Comparison of ENCODE assay signal across 30 mouse cellular contexts in genomic region chr10:16508161-16508560, GRCm38 (mm10).
A peak's percentile ranks its signal among the peaks of the same experiment; 100 is the strongest.
DNase-seq lines count a peak whose midpoint lies in the region; ATAC-seq and TF ChIP-seq lines count a peak whose summit lies in the region.
"Had no signal": no experiment of that assay in that cellular context is flagged by ENCODE, and none has a peak within 500 bp of the region (broad histone marks: within the 10 kb centered on the region; RNA-seq: fewer than 3 reads in every experiment).

No protein-coding gene starts in this region.

- no peak for ATAC-seq in embryonic facial prominence, embryonic 14.5 days (ENCODE audit: low read depth)
- peak; percentile 38; the same call in 1 of the 2 replicates for ATAC-seq in liver, postnatal 0 days
- ATAC-seq in liver, embryonic 11.5 days (replicated peaks; ENCODE audit: low FRiP score) = no peak
- ATAC-seq in CD4-positive, CD25-positive, alpha-beta regulatory T cell, adult 4 months = no peak
- ATAC-seq: forebrain, embryonic 16.5 days; hindbrain, postnatal 0 days; intestine, embryonic 16.5 days; midbrain, embryonic 16.5 days had no signal

- 39% methylated on average over 6 of the region's 6 CpGs for WGBS in embryonic facial prominence, embryonic 14.5 days
- WGBS in embryonic facial prominence, embryonic 10.5 days = 75% methylated on average over 6 of the region's 6 CpGs
- WGBS in liver, postnatal 0 days (ENCODE audit: insufficient replicate concordance) = 70% methylated on average over 6 of the region's 6 CpGs
- 72% methylated on average over 6 of the region's 6 CpGs for WGBS in liver, embryonic 11.5 days

- no peak for TF ChIP-seq CTCF in liver, postnatal 0 days (IDR thresholded peaks at IDR 0.05; ENCODE audit: low read depth)

- no peak overlapping the region for H3K4me2 ChIP-seq in embryonic facial prominence, embryonic 14.5 days (ENCODE audit: low read depth, low read length)
- no peak overlapping the region for H3K4me2 ChIP-seq in liver, postnatal 0 days (ENCODE audit: low read depth, low read length)
- no peak overlapping the region for H3K4me2 ChIP-seq in liver, embryonic 11.5 days
- H3K4me2 ChIP-seq: hindbrain, embryonic 12.5 days; limb, embryonic 15.5 days; lung, embryonic 14.5 days; midbrain, embryonic 11.5 days; neural tube, embryonic 12.5 days had no signal

- H3K27me3 ChIP-seq in embryonic facial prominence, embryonic 14.5 days (replicated peaks; ENCODE audit: control insufficient read depth, insufficient read depth, low read length) = no peaks in the 10 kb centered on the region
- no peaks in the 10 kb centered on the region for H3K27me3 ChIP-seq in embryonic facial prominence, embryonic 10.5 days (replicated peaks; ENCODE audit: low read depth, poor library complexity, severe bottlenecking)
- no peaks in the 10 kb centered on the region for H3K27me3 ChIP-seq in liver, postnatal 0 days (ENCODE audit: insufficient read depth, low read length)
- no peaks in the 10 kb centered on the region for H3K27me3 ChIP-seq in liver, embryonic 11.5 days (replicated peaks; ENCODE audit: control insufficient read depth, insufficient read depth, low read length)
- H3K27me3 ChIP-seq: hindbrain, embryonic 12.5 days; limb, embryonic 15.5 days; neural tube, embryonic 12.5 days had no signal

- H3K27ac ChIP-seq in embryonic facial prominence, embryonic 14.5 days (replicated peaks; ENCODE audit: low read depth, low read length) = no peak overlapping the region
- H3K27ac ChIP-seq in embryonic facial prominence, embryonic 10.5 days (replicated peaks) = no peak overlapping the region
- H3K27ac ChIP-seq in liver, postnatal 0 days (ENCODE audit: low read depth) = no peak overlapping the region
- H3K27ac ChIP-seq in liver, embryonic 11.5 days (ENCODE audit: low read depth, low read length) = no peak overlapping the region
- H3K27ac ChIP-seq: hindbrain, embryonic 12.5 days; hindbrain, postnatal 0 days; kidney, postnatal 0 days; limb, embryonic 10.5 days; limb, embryonic 15.5 days; liver, embryonic 14.5 days; neural tube, embryonic 12.5 days had no signal

- peak; percentile 9 for DNase-seq in embryonic facial prominence, embryonic 14.5 days (ENCODE audit: low spot score)
- no peak for DNase-seq in embryonic facial prominence, embryonic 10.5 days (ENCODE audit: low spot score)
- no peak for DNase-seq in liver, postnatal 0 days
- no peak for DNase-seq in liver, embryonic 11.5 days (ENCODE audit: low spot score)
- peak; percentile 61 for DNase-seq in adipocyte (ENCODE audit: low spot score)
- no peak for DNase-seq in embryo, embryonic 9.5 days (ENCODE audit: extremely low spot score)
- no peak for DNase-seq in kidney, postnatal 10 days
- DNase-seq: adrenal gland, adult 2 months; cerebellum, adult 18-20 months; cerebellum, postnatal 14 days; kidney, adult 8-10 months; layer of hippocampus, adult 9-11 months; lung, postnatal 14 days; right cerebral cortex, postnatal 4 days; thymus, adult 2 months; thymus, postnatal 36 days had no signal

- H3K9ac ChIP-seq in embryonic facial prominence, embryonic 14.5 days (ENCODE audit: low read depth, low read length) = no peak overlapping the region
- H3K9ac ChIP-seq in liver, postnatal 0 days (replicated peaks) = no peak overlapping the region
- no peak overlapping the region for H3K9ac ChIP-seq in liver, embryonic 11.5 days (ENCODE audit: low read depth, low read length)
- H3K9ac ChIP-seq: hindbrain, embryonic 12.5 days; limb, embryonic 15.5 days; liver, embryonic 14.5 days; lung, embryonic 14.5 days; neural tube, embryonic 12.5 days had no signal

- H3K36me3 ChIP-seq in embryonic facial prominence, embryonic 14.5 days (ENCODE audit: control insufficient read depth, insufficient read depth, low read length) = no peaks in the 10 kb centered on the region
- no peaks in the 10 kb centered on the region for H3K36me3 ChIP-seq in embryonic facial prominence, embryonic 10.5 days (replicated peaks)
- H3K36me3 ChIP-seq in liver, postnatal 0 days (replicated peaks; ENCODE audit: insufficient read depth, low read length) = no peaks in the 10 kb centered on the region
- H3K36me3 ChIP-seq in liver, embryonic 11.5 days (ENCODE audit: control insufficient read depth, insufficient read depth, low read length) = no peaks in the 10 kb centered on the region
- H3K36me3 ChIP-seq: G1E; hindbrain, embryonic 12.5 days; limb, embryonic 10.5 days; limb, embryonic 15.5 days; neural tube, embryonic 12.5 days had no signal

- H3K4me1 ChIP-seq in embryonic facial prominence, embryonic 14.5 days (ENCODE audit: control insufficient read depth, insufficient read depth, low read length) = no peaks in the 10 kb centered on the region
- H3K4me1 ChIP-seq in embryonic facial prominence, embryonic 10.5 days = no peaks in the 10 kb centered on the region
- H3K4me1 ChIP-seq in liver, postnatal 0 days (ENCODE audit: insufficient read depth) = no peaks in the 10 kb centered on the region
- no peaks in the 10 kb centered on the region for H3K4me1 ChIP-seq in liver, embryonic 11.5 days (replicated peaks; ENCODE audit: control insufficient read depth, insufficient read depth, low read length)
- H3K4me1 ChIP-seq: hindbrain, embryonic 12.5 days; limb, embryonic 10.5 days; limb, embryonic 15.5 days; neural tube, embryonic 12.5 days had no signal

- no peak for TF ChIP-seq EP300 in liver, postnatal 0 days (IDR thresholded peaks at IDR 0.05; ENCODE audit: low read depth)

- no peak overlapping the region for H3K4me3 ChIP-seq in embryonic facial prominence, embryonic 14.5 days (ENCODE audit: low read depth, low read length)
- no peak overlapping the region for H3K4me3 ChIP-seq in embryonic facial prominence, embryonic 10.5 days
- H3K4me3 ChIP-seq in liver, postnatal 0 days (ENCODE audit: low read depth, low read length) = no peak overlapping the region
- H3K4me3 ChIP-seq in liver, embryonic 11.5 days (ENCODE audit: low read depth, low read length) = no peak overlapping the region
- H3K4me3 ChIP-seq: hindbrain, embryonic 12.5 days; limb, embryonic 10.5 days; limb, embryonic 15.5 days; neural tube, embryonic 12.5 days had no signal

- H3K9me3 ChIP-seq in embryonic facial prominence, embryonic 14.5 days (ENCODE audit: control insufficient read depth, low read length) = no peaks in the 10 kb centered on the region
- no peaks in the 10 kb centered on the region for H3K9me3 ChIP-seq in embryonic facial prominence, embryonic 10.5 days
- no peaks in the 10 kb centered on the region for H3K9me3 ChIP-seq in liver, postnatal 0 days (ENCODE audit: low read length)
- H3K9me3 ChIP-seq in liver, embryonic 11.5 days (ENCODE audit: control insufficient read depth, low read length) = no peaks in the 10 kb centered on the region
- H3K9me3 ChIP-seq: G1E; hindbrain, embryonic 12.5 days; limb, embryonic 10.5 days; limb, embryonic 15.5 days; neural tube, embryonic 12.5 days had no signal

Comparison
In these comparisons a context has a peak if more than half of its experiments do, and no peak if none do; other contexts are left out.
1. DNase-seq: peak in embryonic facial prominence, embryonic 14.5 days (single experiment) and adipocyte (single experiment); none in embryonic facial prominence, embryonic 10.5 days (single experiment), liver, postnatal 0 days (single experiment), liver, embryonic 11.5 days (single experiment), embryo, embryonic 9.5 days (single experiment) and kidney, postnatal 10 days (single experiment).